Mouse (Mus musculus) lung, postnatal 0 days (tissue): ENCODE results near the gene Mthfd1l. TPM values are rescaled to one million over a fixed set of nuclear protein-coding genes. Genes with fewer than 3 reads are reported as not detected.
A peak's percentile ranks its signal among the peaks of the same experiment; 100 is the strongest.

Source experiments
- ATAC-seq: fragments of 200-750 bp; cut with Nextera tagmentation; 2 replicates; pipeline ENCODE4 v1.8.0; 2017; ENCODE audit warnings: moderate library complexity
- DNase-seq: peaks from one replicate; pipeline ENCODE4 v3.0.0-alpha.2; 2016; ENCODE audit warnings: low spot score
- H3K27ac ChIP-seq: fragments of 300-500 bp; sonication (generic); 2 replicates; pipeline ENCODE4 v1.5.1; 2014; ENCODE audit warnings: antibody characterized with exemption, mild to moderate bottlenecking, low read length, mixed read lengths
- H3K27me3 ChIP-seq: fragments of 300-500 bp; sonication (generic); replicated peaks from 2 replicates; pipeline ENCODE4 v1.6.1; 2014; ENCODE audit warnings: low read length, mixed read lengths; ENCODE audit not compliant: insufficient read depth
- H3K36me3 ChIP-seq: fragments of 300-500 bp; sonication (generic); 2 replicates; pipeline ENCODE4 v1.6.1; 2014; ENCODE audit warnings: low read length, mixed read lengths; ENCODE audit not compliant: insufficient read depth
- H3K4me1 ChIP-seq: fragments of 300-500 bp; sonication (generic); 2 replicates; pipeline ENCODE4 v1.6.1; 2014; ENCODE audit warnings: antibody characterized with exemption, low read depth, low read length, mixed read lengths; ENCODE audit not compliant: insufficient read depth
- H3K4me2 ChIP-seq: fragments of 300-500 bp; sonication (generic); replicated peaks from 2 replicates; pipeline ENCODE4 v1.6.1; 2014; ENCODE audit warnings: low read depth, mild to moderate bottlenecking, low read length, moderate library complexity, mixed read lengths
- H3K4me3 ChIP-seq: fragments of 300-500 bp; sonication (generic); 2 replicates; pipeline ENCODE4 v1.5.1; 2014; ENCODE audit warnings: low read depth, low read length
- H3K9ac ChIP-seq: fragments of 300-500 bp; sonication (generic); replicated peaks from 2 replicates; pipeline ENCODE4 v1.6.1; 2014; ENCODE audit warnings: low read depth, mild to moderate bottlenecking
- H3K9me3 ChIP-seq: fragments of 300-500 bp; sonication (generic); 2 replicates; pipeline ENCODE4 v1.6.1; 2016; ENCODE audit warnings: low read length, mixed read lengths
- CTCF ChIP-seq: IDR thresholded peaks from 2 replicates; pipeline ENCODE4 v1.5.1; 2016; ENCODE audit warnings: antibody characterized with exemption, mild to moderate bottlenecking
- EP300 ChIP-seq: IDR thresholded peaks from 2 replicates; pipeline ENCODE4 v1.6.1; 2016; ENCODE audit warnings: antibody characterized with exemption, mild to moderate bottlenecking, control low read depth
- WGBS: fragments of 180-500 bp; shearing (Covaris S2); extraction: QIAGEN DNeasy Blood & Tissue Kit; methylation state at CpG from one replicate; pipeline ENCODE4 v1.1.7; 2014; 5-methylcytosine and 5-hydroxymethylcytosine counted together
- polyA plus RNA-seq: library from polyadenylated mRNA; unstranded; fragments of >200 nt; fragmentation: Nextera tagmentation; extraction: Ambion mirVana; gene quantifications from 2 replicates; pipeline ENCODE4 v1.2.1, GENCODE M21; 2015

The Mthfd1l gene
- polyA plus RNA-seq, 1 experiment from 2014 or later = 3.7 TPM

- Histone ChIP-seq H3K4me1 (no peaks in the 10 kb centered on the region), H3K27me3 (no peaks in the 10 kb centered on the region), H3K4me3 (no peak overlapping the region), H3K9me3 (no peaks in the 10 kb centered on the region), H3K4me2 (no peak overlapping the region), H3K36me3 (no peaks in the 10 kb centered on the region), H3K27ac (no peak overlapping the region), H3K9ac (no peak overlapping the region)
- ATAC-seq (no peak), DNase-seq (no peak)
- TF ChIP-seq EP300 = no peak
- TF ChIP-seq CTCF = no peak
- 73% methylated on average over 5 of the region's 5 CpGs for WGBS
Observed at GRCm38 (mm10) chr10:4057832-4058231, 84.9 kb downstream of the Mthfd1l start.

GRCm38 (mm10) chr10:4061071-4061987, 88.4 kb downstream of the Mthfd1l start:
- Histone ChIP-seq H3K9me3 (no peaks in the 10 kb centered on the region), H3K36me3 (no peaks in the 10 kb centered on the region), H3K27ac (no peak overlapping the region), H3K4me3 (no peak overlapping the region), H3K4me2 (no peak overlapping the region), H3K27me3 (no peaks in the 10 kb centered on the region), H3K4me1 (no peaks in the 10 kb centered on the region), H3K9ac (no peak overlapping the region)
- ATAC-seq = peak; percentile 16
- WGBS = 80% methylated on average over 11 of the region's 11 CpGs
- TF ChIP-seq CTCF (no peak), EP300 (no peak)
- peak; percentile 41 for DNase-seq

GRCm38 (mm10) chr10:4063537-4063936, 90.6 kb downstream of the Mthfd1l start:
- ATAC-seq = no peak
- DNase-seq = no peak
- Histone ChIP-seq H3K9ac (no peak overlapping the region), H3K4me3 (no peak overlapping the region), H3K9me3 (no peaks in the 10 kb centered on the region), H3K27ac (no peak overlapping the region), H3K27me3 (no peaks in the 10 kb centered on the region), H3K36me3 (no peaks in the 10 kb centered on the region), H3K4me1 (no peaks in the 10 kb centered on the region), H3K4me2 (no peak overlapping the region)
- WGBS = 77% methylated on average over 4 of the region's 4 CpGs
- no peak for TF ChIP-seq EP300
- TF ChIP-seq CTCF = no peak

GRCm38 (mm10) chr10:4065295-4066084, 92.6 kb downstream of the Mthfd1l start:
- no peak overlapping the region for H3K4me3 ChIP-seq
- no peak overlapping the region for H3K4me2 ChIP-seq
- H3K9me3 ChIP-seq = no peaks in the 10 kb centered on the region
- DNase-seq (peak; percentile 87), ATAC-seq (peak; percentile 86)
- no peaks in the 10 kb centered on the region for H3K27me3 ChIP-seq
- TF ChIP-seq CTCF (no peak), EP300 (peak; percentile 34; the same call in 1 of the 2 replicates)
- H3K27ac ChIP-seq = peak overlapping the region; percentile 59; the same call in 1 of the 2 replicates
- WGBS = 60% methylated on average over 15 of the region's 15 CpGs
- no peaks in the 10 kb centered on the region for H3K36me3 ChIP-seq
- H3K4me1 ChIP-seq = no peaks in the 10 kb centered on the region
- H3K9ac ChIP-seq = no peak overlapping the region

- TF ChIP-seq CTCF (no peak), EP300 (no peak)
- Histone ChIP-seq H3K27ac (no peak overlapping the region), H3K4me2 (no peak overlapping the region), H3K27me3 (no peaks in the 10 kb centered on the region), H3K9ac (no peak overlapping the region), H3K4me3 (no peak overlapping the region), H3K4me1 (no peaks in the 10 kb centered on the region), H3K36me3 (no peaks in the 10 kb centered on the region), H3K9me3 (no peaks in the 10 kb centered on the region)
- DNase-seq = no peak
- 68% methylated on average over 7 of the region's 7 CpGs for WGBS
- no peak for ATAC-seq
Observed at GRCm38 (mm10) chr10:4069258-4069826, 96.4 kb downstream of the Mthfd1l start.

GRCm38 (mm10) chr10:4070061-4070460, 97.1 kb downstream of the Mthfd1l start:
- Histone ChIP-seq H3K4me1 (no peaks in the 10 kb centered on the region), H3K9me3 (no peaks in the 10 kb centered on the region), H3K36me3 (no peaks in the 10 kb centered on the region), H3K4me2 (no peak overlapping the region), H3K27me3 (no peaks in the 10 kb centered on the region), H3K4me3 (no peak overlapping the region), H3K9ac (no peak overlapping the region), H3K27ac (no peak overlapping the region)
- WGBS = 90% methylated on average over 7 of the region's 7 CpGs
- TF ChIP-seq EP300 (no peak), CTCF (no peak)
- ATAC-seq = no peak
- no peak for DNase-seq
